Mouse (Mus musculus) thymus, postnatal 0 days (tissue): ENCODE measurements around the gene Ikzf2. TPM values are rescaled to one million over a fixed set of nuclear protein-coding genes. Genes with fewer than 3 reads are reported as not detected.

Experiments used
- DNase-seq: peaks from one replicate; pipeline ENCODE4 v3.0.0-alpha.2; 2015; ENCODE audit warnings: low spot score
- polyA plus RNA-seq: library from polyadenylated mRNA; unstranded; fragments of >200 nt; fragmentation: Nextera tagmentation; extraction: Ambion mirVana; gene quantifications from 2 replicates; pipeline ENCODE4 v1.2.1, GENCODE M21; 2015

The Ikzf2 gene
- polyA plus RNA-seq, 1 experiment from 2014 or later = 29.9 TPM

GRCm38 (mm10) chr1:69667456-69667855, 19.6 kb downstream of the Ikzf2 start:
- DNase-seq = no peak

DNA sequence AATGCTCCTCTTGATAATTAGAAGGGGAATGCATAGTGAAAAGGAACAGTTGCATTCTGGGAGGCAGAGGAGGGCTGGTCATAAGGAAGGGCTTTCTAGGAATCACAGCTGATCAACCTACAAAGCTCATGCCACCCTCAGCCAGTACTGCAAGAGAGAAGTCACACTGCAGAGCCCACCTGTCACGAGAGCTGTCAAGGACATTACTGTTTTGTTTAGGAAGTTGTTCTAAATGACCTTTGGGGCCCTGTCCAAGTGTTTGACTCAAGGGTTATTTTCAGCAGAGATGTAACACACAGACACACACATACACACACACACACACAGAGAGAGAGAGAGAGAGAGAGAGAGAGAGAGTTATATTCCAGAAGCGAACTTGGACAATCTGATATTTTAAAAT, 27.3 kb downstream of the Ikzf2 start:
- no peak for DNase-seq

GRCm38 (mm10) chr1:69658051-69658450, 29.0 kb downstream of the Ikzf2 start:
- DNase-seq = no peak

DNA sequence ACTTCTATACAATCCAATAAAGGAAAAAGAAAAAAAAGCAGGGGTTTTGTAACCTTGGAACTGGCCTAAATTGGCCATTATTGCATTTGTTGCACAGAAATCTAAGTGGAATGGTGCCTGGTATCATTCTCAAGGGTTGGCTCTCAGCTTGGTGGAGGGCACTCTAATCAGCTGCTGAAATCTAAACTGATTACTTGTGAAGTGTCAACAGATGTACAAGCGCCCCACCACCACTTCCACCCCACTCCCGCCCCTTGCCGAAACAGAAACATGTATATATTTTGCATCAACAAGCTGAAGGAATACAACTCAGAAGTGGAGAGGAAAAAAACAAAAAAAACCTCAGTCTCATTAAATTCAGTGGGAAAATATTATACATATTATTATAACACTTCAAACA, 29.6 kb downstream of the Ikzf2 start:
- peak; percentile 65 for DNase-seq

- DNase-seq = peak; percentile 46
These were observed 30.1 kb downstream of the Ikzf2 start for GRCm38 (mm10) chr1:69656929-69657328.

DNA sequence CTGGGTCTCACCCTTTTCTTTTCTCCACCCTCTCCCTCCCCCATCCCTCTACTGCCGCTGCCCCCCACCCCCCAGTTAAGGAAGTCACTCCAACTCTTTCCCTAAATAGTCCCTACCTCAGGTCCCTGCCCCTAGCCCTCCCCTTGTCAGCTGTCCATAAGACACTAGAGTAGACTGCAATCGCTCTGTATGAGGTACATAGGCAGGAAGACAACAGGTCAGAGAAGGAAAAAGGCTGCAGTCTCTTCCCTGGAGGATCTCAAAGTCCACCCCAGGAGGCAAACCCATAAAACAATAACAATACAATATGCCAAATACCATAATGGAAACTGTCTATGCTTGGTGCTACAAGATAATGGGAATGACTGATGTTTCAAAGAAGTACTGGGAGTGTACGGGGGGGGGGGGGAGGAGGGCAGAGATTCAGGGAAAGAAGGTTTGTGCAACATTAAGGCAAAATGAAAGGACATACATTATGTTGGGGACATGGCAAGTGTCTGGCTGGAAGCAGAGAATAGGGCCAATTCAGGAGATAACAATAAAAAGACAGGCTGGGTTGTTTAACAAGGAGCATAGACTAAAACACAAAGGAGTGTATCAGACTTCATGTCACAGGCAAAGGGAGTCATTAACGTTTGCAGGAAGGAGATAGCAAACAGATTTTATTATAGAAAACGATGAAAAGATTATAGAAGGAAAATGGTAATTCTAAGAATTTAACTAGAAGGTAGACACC, 30.8 kb downstream of the Ikzf2 start:
- no peak for DNase-seq

DNA sequence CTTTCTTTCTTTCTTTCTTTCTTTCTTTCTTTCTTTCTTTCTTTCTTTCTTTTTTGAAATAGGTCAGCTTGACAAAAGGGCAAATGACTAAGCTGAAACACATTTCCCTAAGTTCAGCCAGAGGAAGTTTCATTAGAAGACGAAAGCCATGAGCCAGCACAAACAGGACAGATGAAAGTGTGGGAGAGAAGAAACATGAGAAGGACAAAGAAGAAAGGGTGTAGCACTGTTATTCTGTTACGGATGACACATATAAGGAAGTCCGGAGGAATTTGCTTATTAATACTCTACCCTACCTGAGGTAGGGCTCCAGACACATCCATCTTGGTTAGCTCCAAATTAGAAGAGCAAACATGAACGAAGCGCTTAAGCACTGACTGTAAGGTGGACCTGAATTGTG, 31.7 kb downstream of the Ikzf2 start:
- DNase-seq = no peak

DNA sequence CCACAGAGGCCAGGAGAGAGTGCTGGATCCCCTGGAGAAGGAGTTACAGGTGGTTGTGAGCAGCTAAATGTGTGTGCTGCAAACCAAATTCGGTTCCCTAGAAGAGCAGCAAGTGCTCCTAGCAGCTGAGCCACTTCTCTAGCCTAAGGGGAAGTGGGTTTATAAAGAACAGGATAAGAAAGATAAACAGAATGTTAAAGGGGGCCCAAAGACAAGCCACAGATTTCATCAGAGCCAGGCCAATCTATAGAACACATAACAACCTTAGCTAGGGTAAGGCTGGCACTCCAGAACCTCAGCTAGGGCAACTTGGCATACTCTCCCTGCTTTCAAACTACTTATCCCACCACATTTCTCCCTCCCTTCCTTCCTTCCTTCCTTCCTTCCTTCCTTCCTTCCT, 32.1 kb downstream of the Ikzf2 start:
- DNase-seq = peak; percentile 29

DNA sequence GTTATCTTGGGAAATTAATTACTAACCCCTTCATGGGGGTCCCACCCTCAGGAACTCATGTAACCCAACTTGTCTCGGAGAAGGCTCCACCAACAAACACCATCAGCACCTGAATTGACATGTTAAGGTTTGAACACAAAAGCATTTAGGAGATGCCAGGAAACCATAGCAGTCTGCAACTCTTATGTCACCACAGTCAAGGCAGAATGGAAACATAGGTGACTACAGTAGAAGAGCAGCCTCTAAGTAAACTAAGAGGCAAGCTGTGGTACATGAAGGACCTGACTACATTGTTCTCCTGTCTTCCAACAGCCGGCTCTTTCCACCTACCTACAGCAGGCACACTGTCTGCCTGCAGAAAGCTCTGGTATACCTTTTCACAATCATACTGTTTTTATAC, 33.6 kb downstream of the Ikzf2 start:
- DNase-seq = no peak

DNA sequence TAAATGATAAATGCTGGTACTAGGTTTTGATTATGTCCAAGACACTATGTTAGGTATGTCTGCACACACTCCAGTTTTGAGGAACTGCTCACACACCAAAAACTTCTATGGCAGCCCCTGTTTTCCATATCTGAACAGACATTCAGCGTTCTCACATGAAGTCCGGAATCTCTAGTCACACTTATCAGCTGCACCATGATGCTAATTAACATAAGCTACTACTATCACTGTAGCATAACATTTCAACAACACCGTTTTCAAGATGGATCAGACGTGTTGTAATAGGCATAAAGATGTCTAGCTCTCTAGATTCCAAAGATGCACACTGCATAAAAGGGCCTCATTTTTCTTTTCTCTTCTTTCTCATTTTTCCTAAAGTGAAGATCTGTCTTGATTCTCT, 43.9 kb downstream of the Ikzf2 start:
- DNase-seq = no peak

DNA sequence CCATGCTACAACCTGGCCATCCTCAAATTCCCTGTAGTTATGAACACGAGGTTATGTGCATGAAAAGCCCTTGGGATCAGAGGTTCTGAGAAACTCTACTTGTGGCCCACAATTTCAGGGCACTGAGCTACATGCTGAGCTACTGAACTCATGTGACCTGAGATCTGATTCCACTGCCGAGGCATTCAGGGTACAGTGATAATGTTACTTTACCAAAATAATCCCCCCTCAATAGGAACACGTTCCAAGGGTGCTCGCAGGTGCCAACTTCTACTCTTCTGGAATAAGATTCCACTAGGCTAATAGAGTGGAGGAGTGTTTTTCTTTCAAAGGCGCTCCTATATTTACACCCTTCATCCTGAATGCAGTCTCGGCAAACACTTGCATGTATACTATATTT, 45.1 kb downstream of the Ikzf2 start:
- DNase-seq = no peak

- no peak for DNase-seq
These were observed 48.7 kb downstream of the Ikzf2 start for GRCm38 (mm10) chr1:69638321-69638720.

GRCm38 (mm10) chr1:69637907-69638306, 49.1 kb downstream of the Ikzf2 start:
- DNase-seq = peak; percentile 38

- no peak for DNase-seq
These were observed 52.8 kb downstream of the Ikzf2 start for GRCm38 (mm10) chr1:69634259-69634658.

DNA sequence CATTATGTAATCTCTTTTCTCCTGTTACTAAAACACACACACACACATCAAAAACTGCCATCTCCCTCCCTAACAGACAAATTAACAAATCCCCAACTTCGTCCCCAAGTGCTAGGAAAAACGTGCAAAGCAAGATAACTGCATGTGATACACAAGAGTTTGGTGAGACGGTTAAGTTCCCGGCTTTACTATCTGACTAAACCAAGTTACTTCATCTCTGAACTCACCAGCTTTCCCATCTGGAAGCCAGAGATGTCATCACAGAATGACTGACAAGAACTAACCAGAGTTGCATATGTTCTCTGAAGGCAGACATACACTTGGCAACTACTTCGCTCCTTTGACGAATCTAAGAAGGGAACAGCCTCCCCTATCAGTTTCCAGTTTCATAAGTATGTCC, 56.5 kb downstream of the Ikzf2 start:
- no peak for DNase-seq

- no peak for DNase-seq
These were observed 57.5 kb downstream of the Ikzf2 start for GRCm38 (mm10) chr1:69629513-69629912.

GRCm38 (mm10) chr1:69612076-69612475, 75.0 kb downstream of the Ikzf2 start:
- no peak for DNase-seq

DNA sequence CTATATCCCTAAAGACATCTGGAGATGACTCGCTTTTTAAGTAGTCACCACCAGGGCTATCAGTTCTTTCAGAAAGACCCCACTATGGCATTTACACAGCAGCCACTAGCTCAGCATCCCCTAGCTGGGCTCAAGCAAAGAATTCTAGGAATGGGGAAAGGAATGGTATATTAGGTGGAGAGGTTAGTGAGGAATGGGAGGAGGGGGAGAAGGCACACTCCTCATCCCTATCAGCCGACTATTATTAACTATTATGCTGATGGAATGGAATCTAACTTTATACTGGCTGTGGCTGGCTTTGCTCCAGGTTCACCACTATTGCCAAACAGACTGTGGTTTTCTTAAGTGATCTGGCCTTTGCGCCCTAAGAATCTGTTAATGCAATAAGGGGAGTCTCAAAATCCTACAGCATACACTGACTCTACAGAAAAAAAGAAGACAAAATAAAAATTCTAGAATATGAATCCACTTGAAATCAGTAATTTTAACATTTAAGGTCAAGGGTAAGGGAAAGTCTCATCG, 75.8 kb downstream of the Ikzf2 start:
- DNase-seq = no peak

DNA sequence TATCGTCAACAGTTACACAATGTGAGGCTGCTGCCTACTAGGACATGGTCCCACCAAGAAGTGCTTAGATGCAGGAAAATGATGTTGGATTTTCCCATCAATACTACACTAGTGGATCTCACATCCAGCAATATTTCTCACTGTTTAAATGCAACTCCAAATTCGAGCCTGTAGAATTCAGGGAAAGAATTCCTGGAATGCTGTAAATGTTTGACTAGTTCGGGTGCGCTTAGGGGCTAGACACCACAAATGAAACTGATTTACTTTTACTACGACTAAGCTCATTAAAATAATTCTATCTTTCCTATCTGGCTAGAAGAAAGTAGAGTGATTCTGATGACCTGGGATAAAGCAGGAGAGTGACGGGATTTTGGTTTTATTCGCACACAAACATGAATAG, 76.3 kb downstream of the Ikzf2 start:
- DNase-seq = no peak

- DNase-seq = no peak
These were observed 78.2 kb downstream of the Ikzf2 start for GRCm38 (mm10) chr1:69608846-69609245.

GRCm38 (mm10) chr1:69606844-69607243, 80.2 kb downstream of the Ikzf2 start:
- no peak for DNase-seq

GRCm38 (mm10) chr1:69604213-69604612, 82.8 kb downstream of the Ikzf2 start:
- DNase-seq = no peak

- DNase-seq = no peak
These were observed 86.1 kb downstream of the Ikzf2 start for GRCm38 (mm10) chr1:69600954-69601353.
